Mouse (Mus musculus): ENCODE data around the gene Dcaf4.

DNA sequence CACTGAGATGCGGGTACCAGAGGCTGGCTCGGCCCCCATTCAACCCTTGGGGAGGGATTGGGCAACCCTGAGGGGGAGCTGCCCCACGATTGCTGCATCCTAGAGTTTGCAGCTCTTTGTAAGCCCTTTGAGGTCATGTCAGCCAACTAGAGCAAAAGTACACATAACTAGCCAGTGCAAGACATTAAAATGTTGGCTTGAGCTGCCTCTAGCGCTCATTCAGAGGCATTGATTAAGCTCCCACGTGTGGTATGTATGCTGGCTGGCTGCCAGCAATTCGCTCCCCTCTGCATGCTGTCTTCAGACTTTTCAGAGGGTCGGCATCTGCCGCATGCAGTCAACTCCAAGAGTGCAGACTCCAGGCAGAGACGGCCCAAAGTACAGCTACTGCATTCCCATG, 15.8 kb downstream of the Dcaf4 start:
- no peak for TF ChIP-seq MYOG (IDR thresholded peaks at IDR 0.05; ENCODE audit: control insufficient read depth in 1 of 3, insufficient read depth in 1 of 3, insufficient read length in 2 of 3, low read depth in 2 of 3)
- no peak for TF ChIP-seq POLR2AphosphoS2 (IDR thresholded peaks at IDR 0.05; ENCODE audit: insufficient read length, low read depth)
- TF ChIP-seq POLR2A (IDR thresholded peaks at IDR 0.05; ENCODE audit: insufficient read length, low read depth): no peak
- TF ChIP-seq REST (IDR thresholded peaks at IDR 0.05; ENCODE audit: insufficient read depth, insufficient read length): no peak
- no peak for TF ChIP-seq MAX (IDR thresholded peaks at IDR 0.05; ENCODE audit: low read depth)
- TF ChIP-seq TCF12 (IDR thresholded peaks at IDR 0.05; ENCODE audit: insufficient read depth, poor library complexity, severe bottlenecking): no peak
- no peak for TF ChIP-seq TCF3 (IDR thresholded peaks at IDR 0.05; ENCODE audit: insufficient read length, low read depth)
- no peak for TF ChIP-seq USF1 (IDR thresholded peaks at IDR 0.05; ENCODE audit: low read depth)

Measured in myocyte (in vitro differentiated cells).